Mouse (Mus musculus) CH12.LX (cell line): ENCODE measurements around the gene Thrb. TPM values are rescaled to one million over a fixed set of nuclear protein-coding genes. Genes with fewer than 3 reads are reported as not detected.

Experiments used
- DNase-seq: peaks from one replicate; pipeline ENCODE4 v3.0.0-alpha.2; 2013; ENCODE audit errors: extremely low read depth
- H3K27ac ChIP-seq: 2 replicates; pipeline ENCODE4 v1.5.1; 2012; ENCODE audit warnings: low read depth, mild to moderate bottlenecking, control low read depth, moderate library complexity; ENCODE audit not compliant: insufficient read depth
- H3K27me3 ChIP-seq: replicated peaks from 2 replicates; pipeline ENCODE3; 2012; ENCODE audit warnings: inconsistent platforms
- H3K36me3 ChIP-seq, 2 experiments: replicated peaks in 1 of 2; 2 replicates each; pipeline versions ENCODE3 to v1.6.1; 2012; ENCODE audit warnings: inconsistent platforms in 1 of 2, low read length in 1 of 2, mild to moderate bottlenecking in 1 of 2, mixed read lengths in 1 of 2, moderate library complexity in 1 of 2; ENCODE audit not compliant: control insufficient read depth in 1 of 2, insufficient read depth in 1 of 2
- H3K4me1 ChIP-seq, 2 experiments: 2 replicates each; pipeline ENCODE4 v1.6.1; 2012; ENCODE audit warnings: inconsistent platforms in 1 of 2, moderate library complexity in 1 of 2; ENCODE audit not compliant: insufficient read depth in 2 of 2, control insufficient read depth in 1 of 2
- H3K4me2 ChIP-seq: 2 replicates; pipeline ENCODE4 v1.6.1; 2012; ENCODE audit warnings: low read depth, mild to moderate bottlenecking, control low read depth; ENCODE audit not compliant: poor library complexity, insufficient read depth, severe bottlenecking
- H3K4me3 ChIP-seq, 3 experiments: fragments of 150-350 bp in 1 of 3; sonication (generic) in 1 of 3; replicated peaks in 1 of 3; 2 replicates each; pipeline versions ENCODE3 to v1.5.1; 2011 to 2012; ENCODE audit warnings: low read depth in 2 of 3, low read length in 2 of 3, mild to moderate bottlenecking in 2 of 3, moderate library complexity in 2 of 3, control low read depth in 1 of 3, improper control_type of control experiment in 1 of 3, inconsistent platforms in 1 of 3, mixed read lengths in 1 of 3; ENCODE audit not compliant: poor library complexity in 1 of 3
- H3K79me2 ChIP-seq: replicated peaks from 2 replicates; pipeline ENCODE4 v1.6.1; 2012; ENCODE audit warnings: mild to moderate bottlenecking, moderate library complexity; ENCODE audit not compliant: control insufficient read depth, poor library complexity, insufficient read depth, severe bottlenecking; ENCODE audit errors: extremely low read depth
- H3K9ac ChIP-seq: 2 replicates; pipeline ENCODE4 v1.6.1; 2012; ENCODE audit warnings: low read depth, mild to moderate bottlenecking, control low read depth, moderate library complexity; ENCODE audit not compliant: insufficient read depth
- H3K9me3 ChIP-seq: replicated peaks from 2 replicates; pipeline ENCODE3; 2012; ENCODE audit warnings: low read length, inconsistent platforms, mixed read lengths
- BHLHE40 ChIP-seq: IDR thresholded peaks from 2 replicates; pipeline ENCODE4 v1.6.1; 2011; ENCODE audit warnings: mild to moderate bottlenecking, low read depth, low read length, improper control_type of control experiment
- CHD2 ChIP-seq: IDR thresholded peaks from 2 replicates; pipeline ENCODE4 v1.6.1; 2011; ENCODE audit warnings: low read length, improper control_type of control experiment
- ELF1 ChIP-seq: IDR thresholded peaks from 2 replicates; pipeline ENCODE4 v1.6.1; 2014; ENCODE audit warnings: low read depth, mild to moderate bottlenecking, inconsistent platforms, low read length, improper control_type of control experiment
- EP300 ChIP-seq: IDR thresholded peaks from 2 replicates; pipeline ENCODE4 v1.6.1; 2011; ENCODE audit warnings: low read length, improper control_type of control experiment
- GABPA ChIP-seq: IDR thresholded peaks from 2 replicates; pipeline ENCODE4 v1.6.1; 2012; ENCODE audit warnings: low read depth, low read length, improper control_type of control experiment, inconsistent platforms; ENCODE audit not compliant: insufficient replicate concordance
- HCFC1 ChIP-seq: IDR thresholded peaks from 2 replicates; pipeline ENCODE4 v1.6.1; 2012; ENCODE audit warnings: low read depth, mild to moderate bottlenecking, inconsistent platforms, low read length, improper control_type of control experiment
- JUN ChIP-seq: IDR thresholded peaks from 2 replicates; pipeline ENCODE4 v1.6.1; 2011; ENCODE audit warnings: low read depth, mild to moderate bottlenecking, low read length, improper control_type of control experiment, moderate library complexity; ENCODE audit not compliant: insufficient read depth
- KAT2A ChIP-seq: IDR thresholded peaks from 2 replicates; pipeline ENCODE4 v1.6.1; 2012; ENCODE audit warnings: low read length, improper control_type of control experiment, inconsistent platforms; ENCODE audit not compliant: insufficient replicate concordance
- MAX ChIP-seq: IDR thresholded peaks from 2 replicates; pipeline ENCODE4 v1.6.1; 2011; ENCODE audit warnings: low read length, improper control_type of control experiment
- MEF2A ChIP-seq: IDR thresholded peaks from 2 replicates; pipeline ENCODE4 v1.6.1; 2014; ENCODE audit warnings: low read depth, mild to moderate bottlenecking, inconsistent platforms, low read length, improper control_type of control experiment, borderline replicate concordance
- MXI1 ChIP-seq: IDR thresholded peaks from 2 replicates; pipeline ENCODE4 v1.6.1; 2011; ENCODE audit warnings: mild to moderate bottlenecking, low read depth, low read length, improper control_type of control experiment
- MYC ChIP-seq: IDR thresholded peaks from 2 replicates; pipeline ENCODE4 v1.6.1; 2011; ENCODE audit warnings: low read depth, mild to moderate bottlenecking, improper control_type of control experiment, low read length
- NELFE ChIP-seq: IDR thresholded peaks from 2 replicates; pipeline ENCODE4 v1.6.1; 2011; ENCODE audit warnings: low read depth, low read length, improper control_type of control experiment
- NRF1 ChIP-seq: IDR thresholded peaks from 2 replicates; pipeline ENCODE4 v1.6.1; 2014; ENCODE audit warnings: low read depth, mild to moderate bottlenecking, inconsistent platforms, low read length, improper control_type of control experiment, moderate library complexity
- PAX5 ChIP-seq: IDR thresholded peaks from 2 replicates; pipeline ENCODE4 v1.6.1; 2012; ENCODE audit warnings: low read length, inconsistent platforms, mixed read lengths
- POLR2A ChIP-seq: IDR thresholded peaks from 2 replicates; pipeline ENCODE4 v1.6.1; 2011; ENCODE audit warnings: low read depth, mild to moderate bottlenecking, improper control_type of control experiment, low read length
- POLR2AphosphoS2 ChIP-seq: IDR thresholded peaks from 2 replicates; pipeline ENCODE4 v1.6.1; 2011; ENCODE audit warnings: low read depth, low read length, improper control_type of control experiment
- SIN3A ChIP-seq: IDR thresholded peaks from 2 replicates; pipeline ENCODE4 v1.6.1; 2012; ENCODE audit warnings: low read length, improper control_type of control experiment, inconsistent platforms
- SMC3 ChIP-seq: IDR thresholded peaks from 2 replicates; pipeline ENCODE4 v1.6.1; 2011; ENCODE audit warnings: low read depth, low read length, improper control_type of control experiment
- TBP ChIP-seq: conservative IDR thresholded peaks from 2 replicates; pipeline ENCODE4 v1.6.1; 2011; ENCODE audit warnings: low read depth, low read length, improper control_type of control experiment
- TCF12 ChIP-seq: IDR thresholded peaks from 2 replicates; pipeline ENCODE4 v1.6.1; 2014; ENCODE audit warnings: low read depth, mild to moderate bottlenecking, inconsistent platforms, low read length, improper control_type of control experiment
- UBTF ChIP-seq: IDR thresholded peaks from 2 replicates; pipeline ENCODE4 v1.6.1; 2012; ENCODE audit warnings: low read depth, mild to moderate bottlenecking, inconsistent platforms, low read length, improper control_type of control experiment, moderate library complexity
- USF1 ChIP-seq: IDR thresholded peaks from 2 replicates; pipeline ENCODE4 v1.6.1; 2014; ENCODE audit warnings: low read depth, mild to moderate bottlenecking, inconsistent platforms, low read length, improper control_type of control experiment
- USF2 ChIP-seq: conservative IDR thresholded peaks from 2 replicates; pipeline ENCODE4 v1.6.1; 2011; ENCODE audit warnings: low read depth, low read length, improper control_type of control experiment
- ZC3H11A ChIP-seq: IDR thresholded peaks from 2 replicates; pipeline ENCODE4 v1.6.1; 2012; ENCODE audit warnings: low read depth, mild to moderate bottlenecking, inconsistent platforms, low read length, improper control_type of control experiment
- ZNF384 ChIP-seq: IDR thresholded peaks from 2 replicates; pipeline ENCODE4 v1.6.1; 2012; ENCODE audit warnings: low read depth, low read length, improper control_type of control experiment, inconsistent platforms
- dilution Hi-C: fragments of 300-500 bp; cut with MboI; formaldehyde crosslinking; loops from 2 replicates; pipeline ENCODE4 v1.14.3; 2020; ENCODE audit warnings: low sequenced_read_pairs; ENCODE audit not compliant: extremely low pct_unique_long_range_greater_than_20kb, extremely low pct_ligation_motif_present
- in situ Hi-C: fragments of 300-500 bp; cut with MboI; formaldehyde crosslinking; loops from 3 replicates; pipeline ENCODE4 v1.14.3; 2019; ENCODE audit warnings: low sequenced_read_pairs, low pct_ligation_motif_present, low pct_unique_long_range_greater_than_20kb, mixed read lengths
- polyA plus RNA-seq: library from polyadenylated mRNA; unstranded; fragments of >175 nt; gene quantifications from 2 replicates; pipeline ENCODE4 v1.2.1, GENCODE M21; 2012; ENCODE audit warnings: low read depth; ENCODE audit not compliant: insufficient read length
- total RNA-seq, 2 experiments: library from RNA; depleted of rRNA; stranded (reverse); fragments of 300-350 nt in 1 of 2; fragments of >200 nt in 1 of 2; gene quantifications; 2 replicates each; pipeline ENCODE4 v1.2.3; 2012 to 2014

Gene Thrb
- total and polyA plus RNA-seq, 3 experiments: 0.56 to 1.6 (median 0.60) TPM

DNA sequence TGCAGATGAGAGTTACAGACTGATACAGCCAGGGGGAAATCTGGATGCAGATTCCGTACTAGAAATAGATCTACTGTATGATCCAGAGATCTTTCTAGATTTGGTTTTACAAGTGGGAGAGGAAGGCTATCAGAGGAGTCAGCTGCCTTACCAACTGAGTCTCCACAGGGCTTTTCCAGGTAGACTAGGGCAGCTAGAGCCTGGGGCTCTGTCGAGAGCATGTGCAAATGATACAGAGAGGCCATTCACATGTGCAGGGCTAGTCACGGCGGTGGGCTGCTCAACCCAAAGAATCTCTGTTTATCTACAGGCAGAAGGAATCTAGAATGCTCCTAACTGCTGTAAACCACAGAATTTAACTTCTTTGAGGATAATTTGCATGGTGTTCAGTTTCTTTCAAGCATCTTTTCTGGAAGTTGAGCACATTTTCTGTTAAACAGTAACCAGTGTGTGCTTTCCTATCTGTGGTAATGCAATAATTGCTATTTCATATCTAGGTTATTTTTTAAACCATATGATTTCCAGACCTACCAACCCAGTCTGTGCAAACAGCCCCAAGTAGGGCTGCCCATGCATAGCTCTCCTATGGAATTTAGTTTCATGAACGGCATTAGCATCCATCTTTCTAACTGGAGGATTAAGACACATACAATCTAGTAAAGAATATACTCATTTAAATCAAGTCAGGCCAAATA is 185.1 kb downstream of the Thrb start:
- in situ Hi-C loops: no loop called here
- TF ChIP-seq UBTF (no peak), HCFC1 (no peak), ZC3H11A (no peak), POLR2AphosphoS2 (no peak), NRF1 (no peak), POLR2A (no peak), MXI1 (no peak), USF2 (no peak), GABPA (no peak), SIN3A (no peak), NELFE (no peak), MEF2A (no peak)
- TF ChIP-seq, all 38 proteins: peak for 0
- no peak overlapping the region for H3K4me3 ChIP-seq
- dilution Hi-C loops: no loop called here
- H3K4me2 ChIP-seq: no peak overlapping the region
- no peaks in the 10 kb centered on the region for H3K36me3 ChIP-seq
- no peaks in the 10 kb centered on the region for H3K9me3 ChIP-seq
- H3K4me1 ChIP-seq: no peaks in the 10 kb centered on the region
- no peak for DNase-seq
- no peak overlapping the region for H3K9ac ChIP-seq
- H3K79me2 ChIP-seq: no peaks in the 10 kb centered on the region
- no peak overlapping the region for H3K27ac ChIP-seq
- no peaks in the 10 kb centered on the region for H3K27me3 ChIP-seq

DNA sequence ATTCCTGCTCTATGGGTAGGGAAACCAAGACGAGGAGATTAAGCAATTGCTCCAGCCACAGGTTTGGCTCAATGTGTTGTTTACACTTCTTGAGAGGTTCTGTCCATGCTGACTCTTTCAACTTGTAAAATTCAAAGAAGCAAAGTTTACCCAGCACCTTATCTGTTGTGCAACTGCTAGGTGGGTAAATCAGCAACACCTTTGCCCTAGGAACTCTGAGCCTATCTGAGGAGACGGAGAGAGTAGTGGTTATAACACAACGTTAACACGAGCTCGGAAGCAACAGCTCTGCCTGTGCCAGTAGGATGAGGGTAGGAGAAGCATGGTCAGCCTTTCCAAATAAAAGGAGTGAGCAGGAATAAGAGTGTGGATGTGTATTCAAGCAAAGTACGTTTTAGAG is 185.8 kb downstream of the Thrb start:
- in situ Hi-C loops: no loop called here
- H3K9ac ChIP-seq: no peak overlapping the region
- H3K27me3 ChIP-seq: no peaks in the 10 kb centered on the region
- dilution Hi-C loops: no loop called here
- no peak for DNase-seq
- TF ChIP-seq CHD2 (no peak), ZNF384 (no peak)
- H3K79me2 ChIP-seq: no peaks in the 10 kb centered on the region
- no peak overlapping the region for H3K4me3 ChIP-seq
- H3K4me1 ChIP-seq: no peaks in the 10 kb centered on the region
- H3K9me3 ChIP-seq: no peaks in the 10 kb centered on the region
- H3K36me3 ChIP-seq: no peaks in the 10 kb centered on the region
- H3K27ac ChIP-seq: no peak overlapping the region
- H3K4me2 ChIP-seq: no peak overlapping the region

DNA sequence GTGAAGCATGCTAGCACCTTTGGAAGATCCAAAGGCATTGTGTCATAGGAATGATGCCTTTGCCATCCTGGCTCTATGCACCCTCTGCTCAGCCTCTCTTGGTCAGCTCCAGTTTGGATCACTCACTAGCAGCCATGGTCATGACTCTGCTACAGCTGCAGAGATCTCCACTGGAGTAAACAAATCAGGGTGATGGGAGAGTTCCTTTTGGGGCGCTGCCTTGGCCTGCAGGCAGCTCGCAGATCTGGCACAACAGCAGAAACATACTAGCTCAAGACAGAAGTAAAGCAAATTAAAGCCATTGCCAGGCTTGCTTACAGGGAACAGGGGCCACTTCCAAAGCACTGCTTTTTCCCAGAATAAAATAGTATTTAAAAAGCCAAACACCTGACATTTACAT is 186.6 kb downstream of the Thrb start:
- in situ Hi-C loops: no loop called here
- Histone ChIP-seq H3K4me1 (no peaks in the 10 kb centered on the region), H3K9ac (no peak overlapping the region), H3K79me2 (no peaks in the 10 kb centered on the region), H3K27ac (no peak overlapping the region), H3K36me3 (no peaks in the 10 kb centered on the region), H3K27me3 (no peaks in the 10 kb centered on the region), H3K4me3 (no peak overlapping the region), H3K4me2 (no peak overlapping the region), H3K9me3 (no peaks in the 10 kb centered on the region)
- TF ChIP-seq SIN3A (no peak), KAT2A (no peak), HCFC1 (no peak), USF1 (no peak), NRF1 (no peak), GABPA (no peak), TCF12 (no peak), ZC3H11A (no peak), MAX (no peak), BHLHE40 (no peak), MYC (no peak), EP300 (no peak), UBTF (no peak), ELF1 (no peak), SMC3 (no peak), MXI1 (no peak), TBP (no peak), POLR2AphosphoS2 (no peak), JUN (no peak), PAX5 (no peak)
- no peak for DNase-seq
- dilution Hi-C loops: no loop called here
